Mouse (Mus musculus) MEL (cell line): ENCODE measurements around the gene Tmcc3. TPM values are rescaled to one million over a fixed set of nuclear protein-coding genes. Genes with fewer than 3 reads are reported as not detected.

Experiments used
- DNase-seq: peaks from one replicate; pipeline ENCODE4 v3.0.0; 2011; ENCODE audit warnings: low read depth, low spot score
- H3K27ac ChIP-seq: 2 replicates; pipeline ENCODE4 v1.5.1; 2012; ENCODE audit warnings: low read depth, mild to moderate bottlenecking, control low read depth, low read length, moderate library complexity; ENCODE audit not compliant: control insufficient read depth
- H3K27me3 ChIP-seq, 2 experiments: fragments of 150-350 bp in 1 of 2; sonication (generic) in 1 of 2; 2 replicates each; pipeline ENCODE4 v1.6.1; 2012; ENCODE audit warnings: low read length in 2 of 2, mild to moderate bottlenecking in 2 of 2, improper control_type of control experiment in 1 of 2, moderate library complexity in 1 of 2; ENCODE audit not compliant: insufficient read depth in 2 of 2, control insufficient read depth in 1 of 2
- H3K36me3 ChIP-seq, 2 experiments: 2 replicates each; pipeline ENCODE4 v1.6.1; 2012 to 2014; ENCODE audit warnings: low read length in 2 of 2, improper control_type of control experiment in 1 of 2, inconsistent platforms in 1 of 2, mild to moderate bottlenecking in 1 of 2; ENCODE audit not compliant: insufficient read depth in 2 of 2, control insufficient read depth in 1 of 2
- H3K4me1 ChIP-seq, 2 experiments: fragments of 150-350 bp in 1 of 2; sonication (generic) in 1 of 2; 2 replicates each; pipeline ENCODE4 v1.6.1; 2012; ENCODE audit warnings: low read length in 2 of 2, improper control_type of control experiment in 1 of 2, mild to moderate bottlenecking in 1 of 2; ENCODE audit not compliant: insufficient read depth in 2 of 2, control insufficient read depth in 1 of 2
- H3K4me3 ChIP-seq, 2 experiments: fragments of 150-350 bp in 1 of 2; sonication (generic) in 1 of 2; 2 replicates each; pipeline ENCODE4 v1.5.1; 2012; ENCODE audit warnings: low read depth in 2 of 2, low read length in 2 of 2, mild to moderate bottlenecking in 2 of 2, moderate library complexity in 2 of 2, control low read depth in 1 of 2, improper control_type of control experiment in 1 of 2; ENCODE audit not compliant: control insufficient read depth in 1 of 2, insufficient read depth in 1 of 2
- H3K79me2 ChIP-seq: 2 replicates; pipeline ENCODE4 v1.6.1; 2012; ENCODE audit warnings: mild to moderate bottlenecking, low read length, moderate library complexity; ENCODE audit not compliant: control insufficient read depth, poor library complexity, insufficient read depth
- H3K9ac ChIP-seq: 2 replicates; pipeline ENCODE4 v1.6.1; 2012; ENCODE audit warnings: low read depth, mild to moderate bottlenecking, control low read depth, low read length, moderate library complexity; ENCODE audit not compliant: control insufficient read depth, poor library complexity, severe bottlenecking
- H3K9me3 ChIP-seq: fragments of 150-350 bp; sonication (generic); replicated peaks from 2 replicates; pipeline ENCODE4 v1.6.1; 2012; ENCODE audit warnings: mild to moderate bottlenecking, low read length, improper control_type of control experiment, moderate library complexity; ENCODE audit not compliant: insufficient read depth
- BHLHE40 ChIP-seq: IDR thresholded peaks from 2 replicates; pipeline ENCODE4 v1.6.1; 2012; ENCODE audit warnings: low read depth, mild to moderate bottlenecking, inconsistent platforms, low read length, improper control_type of control experiment, borderline replicate concordance
- CHD2 ChIP-seq: IDR thresholded peaks from 2 replicates; pipeline ENCODE4 v1.6.1; 2011; ENCODE audit warnings: low read length, improper control_type of control experiment
- EP300 ChIP-seq, 2 experiments: IDR thresholded peaks; 2 replicates each; pipeline ENCODE4 v1.6.1; 2011; ENCODE audit warnings: improper control_type of control experiment in 2 of 2, low read length in 2 of 2, low read depth in 1 of 2, mild to moderate bottlenecking in 1 of 2
- ETS1 ChIP-seq: IDR thresholded peaks from 2 replicates; pipeline ENCODE4 v1.6.1; 2012; ENCODE audit warnings: low read depth, mild to moderate bottlenecking, inconsistent platforms, low read length, improper control_type of control experiment, moderate library complexity
- GATA1 ChIP-seq: IDR thresholded peaks from 2 replicates; pipeline ENCODE4 v1.6.1; 2011; ENCODE audit warnings: low read depth, low read length, improper control_type of control experiment
- KAT2A ChIP-seq: conservative IDR thresholded peaks from 2 replicates; pipeline ENCODE4 v1.6.1; 2012; ENCODE audit warnings: low read depth, low read length, improper control_type of control experiment, inconsistent platforms
- MAX ChIP-seq: IDR thresholded peaks from 2 replicates; pipeline ENCODE4 v1.6.1; 2011; ENCODE audit warnings: low read length, improper control_type of control experiment
- MXI1 ChIP-seq: IDR thresholded peaks from 2 replicates; pipeline ENCODE4 v1.6.1; 2011; ENCODE audit warnings: mild to moderate bottlenecking, low read depth, low read length, improper control_type of control experiment
- MYC ChIP-seq: IDR thresholded peaks from 2 replicates; pipeline ENCODE4 v1.6.1; 2011; ENCODE audit warnings: low read depth, mild to moderate bottlenecking, low read length, improper control_type of control experiment, moderate library complexity
- NRF1 ChIP-seq: IDR thresholded peaks from 2 replicates; pipeline ENCODE4 v1.6.1; 2014; ENCODE audit warnings: low read depth, mild to moderate bottlenecking, inconsistent platforms, low read length, improper control_type of control experiment, moderate library complexity; ENCODE audit not compliant: poor library complexity, insufficient read depth, severe bottlenecking
- POLR2AphosphoS2 ChIP-seq: IDR thresholded peaks from 2 replicates; pipeline ENCODE4 v1.6.1; 2011; ENCODE audit warnings: low read length, improper control_type of control experiment
- RAD21 ChIP-seq: IDR thresholded peaks from 2 replicates; pipeline ENCODE4 v1.6.1; 2011; ENCODE audit warnings: mild to moderate bottlenecking, low read depth, low read length, improper control_type of control experiment
- SIN3A ChIP-seq: IDR thresholded peaks from 2 replicates; pipeline ENCODE4 v1.6.1; 2012; ENCODE audit warnings: low read length, improper control_type of control experiment, inconsistent platforms
- SMC3 ChIP-seq: IDR thresholded peaks from 2 replicates; pipeline ENCODE4 v1.6.1; 2011; ENCODE audit warnings: low read depth, low read length, improper control_type of control experiment
- TAL1 ChIP-seq: IDR thresholded peaks from 2 replicates; pipeline ENCODE4 v1.6.1; 2012; ENCODE audit warnings: mild to moderate bottlenecking, inconsistent platforms, low read length, moderate library complexity, mixed read lengths
- UBTF ChIP-seq: IDR thresholded peaks from 2 replicates; pipeline ENCODE4 v1.6.1; 2012; ENCODE audit warnings: low read depth, mild to moderate bottlenecking, inconsistent platforms, low read length, improper control_type of control experiment, moderate library complexity, borderline replicate concordance; ENCODE audit not compliant: insufficient read depth
- ZC3H11A ChIP-seq: IDR thresholded peaks from 2 replicates; pipeline ENCODE4 v1.6.1; 2012; ENCODE audit warnings: low read depth, mild to moderate bottlenecking, inconsistent platforms, low read length, improper control_type of control experiment
- ZKSCAN1 ChIP-seq: IDR thresholded peaks from 2 replicates; pipeline ENCODE4 v1.6.1; 2012; ENCODE audit warnings: low read depth, mild to moderate bottlenecking, inconsistent platforms, low read length, improper control_type of control experiment, moderate library complexity
- ZMIZ1 ChIP-seq: IDR thresholded peaks from 2 replicates; pipeline ENCODE4 v1.6.1; 2012; ENCODE audit warnings: low read depth, mild to moderate bottlenecking, inconsistent platforms, low read length, improper control_type of control experiment, moderate library complexity
- polyA plus RNA-seq, 2 experiments: library from polyadenylated mRNA; stranded (reverse) in 1 of 2; unstranded in 1 of 2; fragments of >175 nt in 1 of 2; fragments of >200 nt in 1 of 2; gene quantifications; 2 replicates each; pipeline versions ENCODE4 v1.2.1 to v1.2.4; 2012; ENCODE audit warnings: low replicate concordance in 2 of 2, low read depth in 1 of 2; ENCODE audit not compliant: insufficient read length in 2 of 2, insufficient read depth in 1 of 2, missing spikeins in 1 of 2
- total RNA-seq: library from RNA; depleted of rRNA; stranded (reverse); fragments of 300-350 nt; gene quantifications from 2 replicates; pipeline ENCODE4 v1.2.3, GENCODE M21; 2012

Gene Tmcc3
- total and polyA plus RNA-seq, 3 experiments: 1.3 to 2.6 TPM; not detected in 1

DNA sequence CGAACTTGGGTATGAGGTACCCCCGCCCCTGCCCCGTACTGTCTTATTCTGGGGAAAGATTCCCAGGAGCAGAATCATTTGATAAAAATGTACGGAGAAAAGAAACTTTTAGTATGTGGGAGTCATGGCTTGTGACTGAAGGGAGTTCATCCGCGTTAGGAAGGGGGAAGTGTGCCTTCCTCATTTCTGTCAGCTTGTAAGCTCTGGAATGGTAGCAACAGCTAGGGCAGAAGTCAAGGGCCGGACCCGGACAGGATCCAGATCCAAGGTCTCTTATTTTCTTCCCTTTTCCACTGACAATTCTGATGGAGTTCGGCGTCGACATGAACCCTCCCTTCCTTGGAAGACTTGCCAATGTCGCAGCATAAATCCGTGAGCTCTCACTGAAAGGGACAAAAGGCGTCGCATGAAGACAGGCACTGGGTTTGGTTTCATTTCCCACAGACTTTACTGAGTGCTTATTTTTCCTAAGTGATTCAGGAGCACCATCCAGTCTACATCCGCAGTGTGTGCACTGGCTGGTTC, 193.6 kb downstream of the Tmcc3 start:
- Histone ChIP-seq H3K27ac (no peak overlapping the region), H3K4me3 (no peak overlapping the region), H3K27me3 (no peaks in the 10 kb centered on the region; a peak in 1 of 4 replicates), H3K4me1 (peaks cover 4 to 11% of the 10 kb centered on the region in 2 experiments; a peak in 2 of 4 replicates), H3K9ac (no peak overlapping the region)
- TF ChIP-seq SMC3 (no peak), ZKSCAN1 (no peak), MXI1 (no peak), NRF1 (no peak), GATA1 (no peak), BHLHE40 (no peak), ZC3H11A (no peak), POLR2AphosphoS2 (no peak), TAL1 (no peak), CHD2 (no peak), KAT2A (no peak), UBTF (no peak), EP300 (IDR thresholded peaks at IDR 0.05; ENCODE audit: low read depth in 1 of 2, low read length in 2 of 2) (no peak)
- TF ChIP-seq, all 39 proteins: peak for 0
- DNase-seq: no peak
- Histone ChIP-seq H3K79me2 (no peaks in the 10 kb centered on the region), H3K36me3 (peaks cover 0 to 11% of the 10 kb centered on the region in 2 experiments; a peak in 2 of 4 replicates), H3K9me3 (no peaks in the 10 kb centered on the region)

DNA sequence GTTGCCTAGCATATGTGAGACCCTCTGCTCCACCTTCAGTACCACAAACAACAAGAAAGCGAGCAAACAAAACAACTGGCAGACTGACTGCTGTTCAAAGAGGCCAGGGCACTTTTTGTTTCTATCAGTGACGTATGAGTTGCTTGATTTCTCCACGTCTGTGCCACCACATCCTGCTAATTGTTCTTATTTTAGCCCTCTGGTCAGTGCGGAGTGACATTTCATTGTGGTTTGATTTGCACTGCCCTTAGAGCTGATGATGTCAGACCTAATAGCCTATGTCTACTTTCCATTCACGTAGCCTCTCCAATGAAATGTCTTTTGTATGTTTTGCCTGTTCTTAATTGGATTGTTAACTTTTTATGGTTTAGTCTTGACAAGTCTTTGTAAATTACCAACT, 197.1 kb downstream of the Tmcc3 start:
- no peak overlapping the region for H3K4me3 ChIP-seq
- H3K27me3 ChIP-seq: no peaks in the 10 kb centered on the region; a peak in 1 of 4 replicates
- no peaks in the 10 kb centered on the region for H3K9me3 ChIP-seq
- no peak for DNase-seq
- no peaks in the 10 kb centered on the region for H3K79me2 ChIP-seq
- no peaks in the 10 kb centered on the region for H3K36me3 ChIP-seq
- H3K4me1 ChIP-seq: no peaks in the 10 kb centered on the region
- TF ChIP-seq SIN3A (no peak), BHLHE40 (no peak), ETS1 (no peak), MAX (no peak), MYC (no peak), ZMIZ1 (no peak), CHD2 (no peak), RAD21 (no peak)
- TF ChIP-seq, all 39 proteins: peak for 0
- Histone ChIP-seq H3K27ac (no peak overlapping the region), H3K9ac (no peak overlapping the region)
